Mouse (Mus musculus) E14TG2a.4 (cell line): ENCODE results near the gene Gzmf.

Source experiments
- CTCF ChIP-seq: conservative IDR thresholded peaks from 2 replicates; pipeline ENCODE4 v1.5.1; 2014; ENCODE audit warnings: low read length
- NANOG ChIP-seq: IDR thresholded peaks from 2 replicates; pipeline ENCODE4 v1.6.1; 2014; ENCODE audit warnings: borderline replicate concordance, low read length, mixed read lengths

GRCm38 (mm10) chr14:56205613-56206012 lies 5.6 kb downstream of the Gzmf start:
- TF ChIP-seq CTCF, result no peak
- no peak for TF ChIP-seq NANOG
